Mouse (Mus musculus) CD4-positive, CD25-positive, alpha-beta regulatory T cell, adult 9 weeks (primary cell): ENCODE results near the gene Wdfy4. TPM values are rescaled to one million over a fixed set of nuclear protein-coding genes. Genes with fewer than 3 reads are reported as not detected.

Experiments
- polyA plus RNA-seq: library from polyadenylated mRNA; unstranded; fragments of 100-300 nt; shearing (Covaris generic); gene quantifications from one replicate; pipeline ENCODE4 v1.2.1, GENCODE M21; 2017

The Wdfy4 gene
- polyA plus RNA-seq, result 0.15 TPM

GRCm38 (mm10) chr14:33185068-33185800 is at the start of gene Wdfy4:
Gene Wdfy4, minus strand, starts transcription at chr14:33185508.

DNA sequence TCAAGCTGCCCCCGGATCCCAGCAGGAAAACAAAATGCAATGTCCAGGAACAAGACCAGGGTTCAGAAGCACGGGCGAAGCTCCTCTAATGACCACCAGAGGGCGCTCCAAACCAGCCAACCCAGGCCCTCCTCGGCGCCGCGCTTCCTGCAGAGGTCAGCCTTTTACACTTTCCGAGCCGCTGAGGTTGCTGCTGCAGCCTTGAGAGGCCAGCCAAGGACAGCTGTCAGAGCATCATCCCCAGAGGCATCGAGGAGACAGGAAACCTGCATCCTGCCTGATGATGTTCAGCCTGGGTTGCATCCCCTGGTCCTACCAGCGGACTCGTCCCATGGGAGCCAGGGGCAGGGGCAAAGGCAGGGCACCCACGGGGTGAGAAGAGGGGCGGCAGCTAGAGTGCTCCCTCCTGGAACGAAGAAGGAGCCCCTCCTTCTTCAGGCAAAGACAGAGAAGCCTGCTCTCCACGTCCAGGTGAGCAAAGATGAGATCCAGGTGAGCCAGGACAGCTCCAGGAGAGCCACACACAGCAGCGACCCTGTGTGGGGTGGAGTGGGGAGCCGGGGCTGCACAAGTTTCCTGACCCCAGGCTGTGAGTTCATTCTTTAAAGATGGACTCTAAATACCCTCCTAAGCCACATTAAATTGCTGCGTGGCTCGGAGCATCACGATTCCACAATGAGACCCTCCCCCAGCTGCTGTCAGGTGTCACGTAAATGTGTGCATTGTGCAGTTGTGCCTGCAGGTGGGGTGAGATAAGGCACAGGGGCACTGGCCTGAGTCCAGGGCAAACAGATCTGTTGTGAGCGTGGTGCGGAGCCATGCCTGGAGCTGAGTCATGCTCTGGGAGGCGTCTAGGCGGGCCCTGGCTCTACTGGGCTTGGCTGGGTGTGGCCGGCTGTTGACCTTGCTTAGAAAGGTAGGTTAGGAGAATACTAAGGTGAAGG is 28.8 kb upstream of the Wdfy4 start, which contains the start of gene Arhgap22:
Gene Arhgap22, plus strand, starts transcription at position 204 of the 944 bp plus-strand sequence.

DNA sequence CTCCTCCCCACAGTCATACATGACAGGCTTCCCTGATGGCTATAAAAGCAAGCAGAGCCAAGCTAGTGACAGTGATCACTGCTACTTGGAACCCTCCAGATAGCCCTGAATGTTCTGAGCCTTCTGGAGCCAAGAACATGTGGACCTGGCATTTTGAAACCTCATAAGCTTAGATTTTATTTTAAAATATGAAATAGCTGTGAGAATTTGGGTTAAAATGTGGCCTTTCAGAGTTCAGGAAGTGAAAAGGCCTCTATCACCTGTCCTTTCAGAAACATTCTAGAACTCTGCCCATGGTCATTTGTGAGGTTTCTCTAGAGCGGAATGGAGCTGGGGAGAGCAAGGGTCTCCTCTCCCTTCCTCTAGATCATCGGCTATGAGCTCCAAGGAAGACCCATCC is 194.2 kb downstream of the Wdfy4 start, which contains the start of gene Lrrc18:
Gene Lrrc18, plus strand, starts transcription at position 301 of the 400 bp plus-strand sequence.

Other genes starting within 250 kb of the Wdfy4 start
- not detected for gene Lrrc18, start 194.1 kb downstream of the Wdfy4 start, polyA plus RNA-seq
- 0.20 TPM for gene Arhgap22, start 28.5 kb upstream of the Wdfy4 start, polyA plus RNA-seq